Mouse (Mus musculus): ENCODE results near the gene Fam124a.
"Not testable (repeated sequence)": the region's sequence is repeated elsewhere in the genome, so short reads cannot be mapped to it uniquely, and the experiment has no call there.

The Fam124a gene
- long read RNA-seq, experiment 1, partial matches to known transcripts, result 1 of 2 reads
- long read RNA-seq, experiment 1, other reads (novel, unspliced or antisense), result 1 of 2 reads
- long read RNA-seq, experiment 2, partial matches to known transcripts, result 0 of 1 reads
- long read RNA-seq, experiment 2, other reads (novel, unspliced or antisense), result 1 of 1 reads

- intact Hi-C loops (cut with DNase I), result no loop called here
Observed at GRCm38 (mm10) chr14:62555309-62555829, at the start of gene Fam124a. Gene Fam124a (plus strand): TSS chr14:62555737.

GRCm38 (mm10) chr14:62506261-62506660 lies 49.3 kb upstream of the Fam124a start:
- intact Hi-C loops (cut with DNase I), result no loop called here

GRCm38 (mm10) chr14:62509350-62509749 lies 46.2 kb upstream of the Fam124a start:
- intact Hi-C loops (cut with DNase I), result no loop called here

- intact Hi-C loops (cut with DNase I), result no loop called here
Observed at GRCm38 (mm10) chr14:62512845-62513244, 42.7 kb upstream of the Fam124a start.

- intact Hi-C loops (cut with DNase I), result no loop called here
Observed at GRCm38 (mm10) chr14:62530951-62531350, 24.6 kb upstream of the Fam124a start.

- intact Hi-C loops (cut with DNase I), result no loop called here
Observed at GRCm38 (mm10) chr14:62536127-62536526, 19.4 kb upstream of the Fam124a start.

- intact Hi-C loops (cut with DNase I), result no loop called here
Observed at GRCm38 (mm10) chr14:62536988-62537387, 18.5 kb upstream of the Fam124a start.

GRCm38 (mm10) chr14:62539834-62540233 lies 15.7 kb upstream of the Fam124a start:
- intact Hi-C loops (cut with DNase I), result no loop called here

- intact Hi-C loops (cut with DNase I), result no loop called here
Observed at GRCm38 (mm10) chr14:62541751-62542150, 13.8 kb upstream of the Fam124a start.

GRCm38 (mm10) chr14:62546296-62546695 lies 9.2 kb upstream of the Fam124a start:
- intact Hi-C loops (cut with DNase I), result no loop called here

GRCm38 (mm10) chr14:62546746-62547145 lies 8.8 kb upstream of the Fam124a start:
- intact Hi-C loops (cut with DNase I), result no loop called here

- intact Hi-C loops (cut with DNase I), result no loop called here
Observed at GRCm38 (mm10) chr14:62550121-62550520, 5.4 kb upstream of the Fam124a start.

GRCm38 (mm10) chr14:62552771-62553170 lies 2.8 kb upstream of the Fam124a start:
- intact Hi-C loops (cut with DNase I), result no loop called here

GRCm38 (mm10) chr14:62553786-62554185 lies 1.8 kb upstream of the Fam124a start:
- intact Hi-C loops (cut with DNase I), result no loop called here

GRCm38 (mm10) chr14:62555840-62556810 lies 588 bp downstream of the Fam124a start:
- intact Hi-C loops (cut with DNase I), result no loop called here

GRCm38 (mm10) chr14:62557111-62557510 lies 1.6 kb downstream of the Fam124a start:
- intact Hi-C loops (cut with DNase I), result no loop called here

GRCm38 (mm10) chr14:62561875-62562748 lies 6.6 kb downstream of the Fam124a start:
- intact Hi-C loops (cut with DNase I), result no loop called here

- intact Hi-C loops (cut with DNase I), result no loop called here
Observed at GRCm38 (mm10) chr14:62563679-62564078, 8.1 kb downstream of the Fam124a start.

GRCm38 (mm10) chr14:62566821-62567220 lies 11.3 kb downstream of the Fam124a start, which contains the start of gene Gm4131:
Gene Gm4131 (minus strand): TSS chr14:62566921.
- intact Hi-C loops (cut with DNase I), result not testable (repeated sequence)

GRCm38 (mm10) chr14:62569463-62569862 lies 13.9 kb downstream of the Fam124a start:
- intact Hi-C loops (cut with DNase I), result no loop called here

- intact Hi-C loops (cut with DNase I), result no loop called here
Observed at GRCm38 (mm10) chr14:62570299-62570698, 14.8 kb downstream of the Fam124a start.
